Mouse (Mus musculus) telencephalon, adult 2 months (tissue): ENCODE measurements around the gene Olfr1248.
"Not testable (repeated sequence)": the region's sequence is repeated elsewhere in the genome, so short reads cannot be mapped to it uniquely, and the experiment has no call there.

Experiments
- DNase-seq: peaks from one replicate; pipeline ENCODE4 v3.0.0-alpha.2; 2011; ENCODE audit warnings: low read depth, low spot score

The Olfr1248 gene

DNA sequence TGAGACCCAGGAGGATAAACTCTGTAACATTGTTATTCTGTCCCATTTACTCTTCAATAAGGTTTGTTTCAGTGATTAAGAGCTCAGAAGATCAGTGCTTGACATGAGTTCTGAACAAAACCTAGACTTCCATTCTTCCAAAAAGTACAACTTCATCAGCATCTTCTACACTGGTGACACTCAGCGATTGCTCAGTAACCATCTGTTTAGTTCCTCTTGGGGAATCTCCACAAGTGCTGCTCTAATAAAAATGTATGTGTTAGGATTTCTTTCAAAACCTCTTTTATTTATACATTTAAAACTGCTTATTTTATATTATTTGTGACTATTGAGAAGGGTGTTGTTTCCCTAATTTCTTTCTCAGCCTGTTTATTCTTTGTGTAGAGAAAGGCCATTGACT is at the start of gene Olfr1248:
Olfr1248 (minus strand) TSS at position 101 of the 400 bp plus-strand sequence.
- not testable (repeated sequence) for DNase-seq

DNA sequence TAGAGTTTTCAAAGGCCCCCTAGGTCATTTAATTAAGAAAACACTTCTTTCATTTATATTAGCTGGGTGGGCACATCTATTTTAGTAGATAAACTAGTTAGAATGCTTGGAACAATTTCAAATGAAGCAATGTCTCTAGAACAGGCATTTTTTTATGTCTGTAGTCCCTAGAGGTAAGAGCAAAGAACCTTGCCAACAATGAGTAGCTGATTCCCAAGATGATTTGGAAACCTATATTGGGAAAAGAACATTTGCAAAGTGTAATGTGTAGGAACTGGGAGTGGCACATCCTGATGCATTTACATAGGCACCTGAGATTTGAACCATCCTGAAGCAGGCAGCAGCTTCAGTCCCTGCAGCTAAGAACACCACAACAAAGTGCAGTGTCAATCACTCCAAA is 43.3 kb upstream of the Olfr1248 start, which contains the start of gene Olfr1250:
Olfr1250 (minus strand) TSS at position 101 of the 400 bp plus-strand sequence.
- DNase-seq: no peak

DNA sequence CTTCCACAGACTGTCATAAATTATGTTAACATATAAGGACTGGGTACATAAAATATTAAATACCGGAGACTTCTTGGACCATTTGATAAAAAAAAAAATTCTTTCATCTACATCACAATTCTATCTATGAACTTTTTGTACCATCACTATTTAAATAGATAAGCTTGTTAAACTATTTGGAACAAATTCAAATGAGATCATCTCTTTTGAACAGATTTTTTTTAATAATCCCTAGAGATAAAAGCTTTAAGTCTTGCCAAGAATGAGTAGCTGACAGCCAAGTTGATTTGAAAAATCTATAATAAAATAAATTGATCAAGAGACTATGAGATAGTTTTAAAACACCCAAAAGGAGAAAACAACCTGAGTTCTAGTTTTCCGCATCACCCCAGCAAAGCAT is 16.8 kb upstream of the Olfr1248 start, which contains the start of gene Olfr1249:
Olfr1249 (minus strand) TSS at position 101 of the 400 bp plus-strand sequence.
- DNase-seq: no peak

GRCm38 (mm10) chr2:89614030-89614429 is 4.0 kb downstream of the Olfr1248 start, which contains the start of gene Olfr1247:
Gene Olfr1247, minus strand, starts transcription at chr2:89614130.
- DNase-seq: no peak

GRCm38 (mm10) chr2:89593057-89593456 is 25.0 kb downstream of the Olfr1248 start, which contains the start of gene Olfr1246:
Gene Olfr1246, minus strand, starts transcription at chr2:89593157.
- DNase-seq: no peak

- DNase-seq: no peak
Observed at GRCm38 (mm10) chr2:89578347-89578746, 39.7 kb downstream of the Olfr1248 start, which contains the start of gene Olfr1245. Gene Olfr1245, minus strand, starts transcription at chr2:89578447.
